Mouse (Mus musculus): ENCODE measurements around the gene Hist1h1d. TPM values are rescaled to one million over a fixed set of nuclear protein-coding genes. Genes with fewer than 3 reads are reported as not detected.
"Not testable (repeated sequence)": the region's sequence is repeated elsewhere in the genome, so short reads cannot be mapped to it uniquely, and the experiment has no call there.

The Hist1h1d gene
- polyA plus RNA-seq, 1 experiment from 2014 or later = 0.87 TPM

- H3K27ac ChIP-seq (ENCODE audit: low read depth, low read length) = peak overlapping the region; percentile 99
- H3K4me2 ChIP-seq (ENCODE audit: low read depth, low read length, severe bottlenecking) = peak overlapping the region; percentile 84
- H3K4me1 ChIP-seq (replicated peaks; ENCODE audit: control insufficient read depth, insufficient read depth, low read length) = peaks cover 16% of the 10 kb centered on the region
- H3K27me3 ChIP-seq (ENCODE audit: control insufficient read depth, insufficient read depth, low read length); H3K36me3 ChIP-seq (ENCODE audit: control insufficient read depth, insufficient read depth, low read length); H3K9me3 ChIP-seq (ENCODE audit: control insufficient read depth, low read length): not testable (repeated sequence)
- H3K9ac ChIP-seq (ENCODE audit: low read length) = peak overlapping the region; percentile 87
- WGBS = under 1% methylated on average over 30 of the region's 36 CpGs
- H3K4me3 ChIP-seq (ENCODE audit: low read depth, low read length) = peak overlapping the region; percentile 40
- peak; percentile 79 for DNase-seq (ENCODE audit: low spot score)
- ATAC-seq (replicated peaks; ENCODE audit: low FRiP score) = peak; percentile 87
Measured at GRCm38 (mm10) chr13:23585442-23586098, 32.5 kb downstream of the Hist1h1d start.

GRCm38 (mm10) chr13:23586099-23586939 lies 33.3 kb downstream of the Hist1h1d start:
- peak overlapping the region; percentile 23 for H3K4me3 ChIP-seq (ENCODE audit: low read depth, low read length)
- peak overlapping the region; percentile 99 for H3K27ac ChIP-seq (ENCODE audit: low read depth, low read length)
- peaks cover 16% of the 10 kb centered on the region for H3K4me1 ChIP-seq (replicated peaks; ENCODE audit: control insufficient read depth, insufficient read depth, low read length)
- H3K27me3 ChIP-seq (ENCODE audit: control insufficient read depth, insufficient read depth, low read length) = no peaks in the 10 kb centered on the region
- DNase-seq (ENCODE audit: low spot score) (peak; percentile 51), ATAC-seq (replicated peaks; ENCODE audit: low FRiP score) (peak; percentile 37; the same call in 1 of the 2 replicates)
- peak overlapping the region; percentile 65 for H3K9ac ChIP-seq (ENCODE audit: low read length)
- no peaks in the 10 kb centered on the region for H3K9me3 ChIP-seq (ENCODE audit: control insufficient read depth, low read length)
- WGBS = under 1% methylated on average over 22 of the region's 22 CpGs
- H3K36me3 ChIP-seq (ENCODE audit: control insufficient read depth, insufficient read depth, low read length) = no peaks in the 10 kb centered on the region
- H3K4me2 ChIP-seq (ENCODE audit: low read depth, low read length, severe bottlenecking) = peak overlapping the region; percentile 58

- H3K9ac ChIP-seq (ENCODE audit: low read length) = peak overlapping the region; percentile 65
- peak overlapping the region; percentile 58; the same call in 1 of the 2 replicates for H3K4me2 ChIP-seq (ENCODE audit: low read depth, low read length, severe bottlenecking)
- H3K9me3 ChIP-seq (ENCODE audit: control insufficient read depth, low read length) = no peaks in the 10 kb centered on the region
- 0% methylated on average over 1 of the region's 1 CpGs for WGBS
- 0 out of 2 replicates have a peak, but pooled peaks have one; percentile 1 for ATAC-seq (replicated peaks; ENCODE audit: low FRiP score)
- peak overlapping the region; percentile 99 for H3K27ac ChIP-seq (ENCODE audit: low read depth, low read length)
- peak overlapping the region; percentile 23 for H3K4me3 ChIP-seq (ENCODE audit: low read depth, low read length)
- no peak for DNase-seq (ENCODE audit: low spot score)
- no peaks in the 10 kb centered on the region for H3K36me3 ChIP-seq (ENCODE audit: control insufficient read depth, insufficient read depth, low read length)
- no peaks in the 10 kb centered on the region for H3K27me3 ChIP-seq (ENCODE audit: control insufficient read depth, insufficient read depth, low read length)
- H3K4me1 ChIP-seq (replicated peaks; ENCODE audit: control insufficient read depth, insufficient read depth, low read length) = peaks cover 16% of the 10 kb centered on the region
Measured at GRCm38 (mm10) chr13:23586940-23587225, 33.8 kb downstream of the Hist1h1d start.

GRCm38 (mm10) chr13:23591206-23591605 lies 38.1 kb downstream of the Hist1h1d start:
- H3K27me3 ChIP-seq (ENCODE audit: control insufficient read depth, insufficient read depth, low read length) = no peaks in the 10 kb centered on the region
- ATAC-seq (replicated peaks; ENCODE audit: low FRiP score) (no peak), DNase-seq (ENCODE audit: low spot score) (no peak)
- WGBS = 93% methylated on average over 7 of the region's 7 CpGs
- H3K4me3 ChIP-seq (ENCODE audit: low read depth, low read length) = no peak overlapping the region
- H3K9ac ChIP-seq (ENCODE audit: low read length) = no peak overlapping the region
- H3K27ac ChIP-seq (ENCODE audit: low read depth, low read length) = no peak overlapping the region
- H3K36me3 ChIP-seq (ENCODE audit: control insufficient read depth, insufficient read depth, low read length) = no peaks in the 10 kb centered on the region
- no peaks in the 10 kb centered on the region for H3K9me3 ChIP-seq (ENCODE audit: control insufficient read depth, low read length)
- peaks cover 4% of the 10 kb centered on the region; the same call in 1 of the 2 replicates for H3K4me1 ChIP-seq (replicated peaks; ENCODE audit: control insufficient read depth, insufficient read depth, low read length)
- no peak overlapping the region for H3K4me2 ChIP-seq (ENCODE audit: low read depth, low read length, severe bottlenecking)

GRCm38 (mm10) chr13:23591886-23592285 lies 38.8 kb downstream of the Hist1h1d start:
- H3K36me3 ChIP-seq (ENCODE audit: control insufficient read depth, insufficient read depth, low read length); DNase-seq (ENCODE audit: low spot score); H3K27ac ChIP-seq (ENCODE audit: low read depth, low read length); H3K27me3 ChIP-seq (ENCODE audit: control insufficient read depth, insufficient read depth, low read length); H3K9me3 ChIP-seq (ENCODE audit: control insufficient read depth, low read length); H3K4me2 ChIP-seq (ENCODE audit: low read depth, low read length, severe bottlenecking); H3K9ac ChIP-seq (ENCODE audit: low read length); ATAC-seq (replicated peaks; ENCODE audit: low FRiP score); H3K4me3 ChIP-seq (ENCODE audit: low read depth, low read length); H3K4me1 ChIP-seq (replicated peaks; ENCODE audit: control insufficient read depth, insufficient read depth, low read length): not testable (repeated sequence)
- 93% methylated on average over 7 of the region's 7 CpGs for WGBS

- DNase-seq (ENCODE audit: low spot score) (no peak), ATAC-seq (replicated peaks; ENCODE audit: low FRiP score) (no peak)
- H3K4me3 ChIP-seq (ENCODE audit: low read depth, low read length) = no peak overlapping the region
- no peaks in the 10 kb centered on the region for H3K4me1 ChIP-seq (replicated peaks; ENCODE audit: control insufficient read depth, insufficient read depth, low read length)
- H3K27ac ChIP-seq (ENCODE audit: low read depth, low read length) = no peak overlapping the region
- no peak overlapping the region for H3K9ac ChIP-seq (ENCODE audit: low read length)
- H3K4me2 ChIP-seq (ENCODE audit: low read depth, low read length, severe bottlenecking) = no peak overlapping the region
- H3K36me3 ChIP-seq (ENCODE audit: control insufficient read depth, insufficient read depth, low read length) = no peaks in the 10 kb centered on the region
- H3K9me3 ChIP-seq (ENCODE audit: control insufficient read depth, low read length) = no peaks in the 10 kb centered on the region
- WGBS = 82% methylated on average over 7 of the region's 7 CpGs
- no peaks in the 10 kb centered on the region for H3K27me3 ChIP-seq (ENCODE audit: control insufficient read depth, insufficient read depth, low read length)
Measured at GRCm38 (mm10) chr13:23592614-23593013, 39.6 kb downstream of the Hist1h1d start.

- H3K9me3 ChIP-seq (ENCODE audit: control insufficient read depth, low read length) = no peaks in the 10 kb centered on the region
- no peak overlapping the region for H3K4me3 ChIP-seq (ENCODE audit: low read depth, low read length)
- H3K36me3 ChIP-seq (ENCODE audit: control insufficient read depth, insufficient read depth, low read length) = no peaks in the 10 kb centered on the region
- no peak overlapping the region for H3K4me2 ChIP-seq (ENCODE audit: low read depth, low read length, severe bottlenecking)
- no peaks in the 10 kb centered on the region for H3K4me1 ChIP-seq (replicated peaks; ENCODE audit: control insufficient read depth, insufficient read depth, low read length)
- H3K27me3 ChIP-seq (ENCODE audit: control insufficient read depth, insufficient read depth, low read length) = no peaks in the 10 kb centered on the region
- DNase-seq (ENCODE audit: low spot score) (no peak), ATAC-seq (replicated peaks; ENCODE audit: low FRiP score) (no peak)
- no peak overlapping the region for H3K9ac ChIP-seq (ENCODE audit: low read length)
- H3K27ac ChIP-seq (ENCODE audit: low read depth, low read length) = no peak overlapping the region
- WGBS = 82% methylated on average over 5 of the region's 5 CpGs
Measured at GRCm38 (mm10) chr13:23593051-23593770, 40.1 kb downstream of the Hist1h1d start.

- Histone ChIP-seq H3K27ac (ENCODE audit: low read depth, low read length) (no peak overlapping the region), H3K4me1 (replicated peaks; ENCODE audit: control insufficient read depth, insufficient read depth, low read length) (no peaks in the 10 kb centered on the region), H3K36me3 (ENCODE audit: control insufficient read depth, insufficient read depth, low read length) (no peaks in the 10 kb centered on the region), H3K4me3 (ENCODE audit: low read depth, low read length) (no peak overlapping the region), H3K9ac (ENCODE audit: low read length) (no peak overlapping the region), H3K9me3 (ENCODE audit: control insufficient read depth, low read length) (no peaks in the 10 kb centered on the region), H3K4me2 (ENCODE audit: low read depth, low read length, severe bottlenecking) (no peak overlapping the region), H3K27me3 (ENCODE audit: control insufficient read depth, insufficient read depth, low read length) (no peaks in the 10 kb centered on the region)
- ATAC-seq (replicated peaks; ENCODE audit: low FRiP score) (no peak), DNase-seq (ENCODE audit: low spot score) (no peak)
- WGBS = 76% methylated on average over 2 of the region's 2 CpGs
Measured at GRCm38 (mm10) chr13:23595185-23595584, 42.1 kb downstream of the Hist1h1d start.
